Mouse (Mus musculus) olfactory bulb, adult 2 months (tissue): ENCODE measurements around the gene Slc25a25.

Source experiments
- CTCF ChIP-seq: fragments of 200-500 bp; IDR thresholded peaks from 2 replicates; pipeline ENCODE4 v1.5.1; 2012; ENCODE audit warnings: low read depth, mild to moderate bottlenecking, low read length, moderate library complexity; ENCODE audit not compliant: insufficient read depth
- POLR2A ChIP-seq: fragments of 200-500 bp; IDR thresholded peaks from 2 replicates; pipeline ENCODE4 v1.6.1; 2012; ENCODE audit warnings: mild to moderate bottlenecking, low read depth, low read length, moderate library complexity; ENCODE audit not compliant: insufficient read depth

- no peak for TF ChIP-seq POLR2A
- TF ChIP-seq CTCF, result no peak
Observed at GRCm38 (mm10) chr2:32483179-32483875, 32.1 kb upstream of the Slc25a25 start.
